Mouse (Mus musculus): Measurements from ENCODE around the gene Ptprz1. TPM values are rescaled to one million over a fixed set of nuclear protein-coding genes. Genes with fewer than 3 reads are reported as not detected.
A peak's percentile ranks its signal among the peaks of the same experiment; 100 is the strongest.

The Ptprz1 gene
- polyA plus RNA-seq, 1 experiment from 2014 or later: 35.0 TPM

GRCm38 (mm10) chr6:22922880-22923279, 47.6 kb downstream of the Ptprz1 start:
- peak; percentile 83 for ATAC-seq (ENCODE audit: low FRiP score, low read depth)
- Histone ChIP-seq H3K9ac (replicated peaks) (no peak overlapping the region), H3K4me2 (replicated peaks) (no peak overlapping the region), H3K9me3 (no peaks in the 10 kb centered on the region), H3K27me3 (no peaks in the 10 kb centered on the region), H3K36me3 (no peaks in the 10 kb centered on the region), H3K4me3 (no peak overlapping the region), H3K27ac (replicated peaks) (0 out of 2 replicates have a peak overlapping the region, but pooled peaks have one; percentile 1), H3K4me1 (peaks cover 12% of the 10 kb centered on the region)
- WGBS: 0% methylated on average over 1 of the region's 1 CpGs

GRCm38 (mm10) chr6:22932768-22933265, 57.5 kb downstream of the Ptprz1 start:
- Histone ChIP-seq H3K4me3 (no peak overlapping the region), H3K4me1 (peaks cover 12% of the 10 kb centered on the region), H3K36me3 (no peaks in the 10 kb centered on the region), H3K27ac (replicated peaks) (no peak overlapping the region), H3K9me3 (no peaks in the 10 kb centered on the region), H3K9ac (replicated peaks) (no peak overlapping the region), H3K4me2 (replicated peaks) (no peak overlapping the region), H3K27me3 (no peaks in the 10 kb centered on the region)
- 58% methylated on average over 2 of the region's 2 CpGs for WGBS
- ATAC-seq (ENCODE audit: low FRiP score, low read depth): no peak

GRCm38 (mm10) chr6:22937126-22937525, 61.8 kb downstream of the Ptprz1 start:
- ATAC-seq (ENCODE audit: low FRiP score, low read depth): no peak
- Histone ChIP-seq H3K27me3 (no peaks in the 10 kb centered on the region), H3K4me2 (replicated peaks) (no peak overlapping the region), H3K4me1 (peaks cover 21% of the 10 kb centered on the region), H3K4me3 (no peak overlapping the region), H3K9me3 (no peaks in the 10 kb centered on the region), H3K36me3 (no peaks in the 10 kb centered on the region), H3K27ac (replicated peaks) (no peak overlapping the region), H3K9ac (replicated peaks) (no peak overlapping the region)
- WGBS: 52% methylated on average over 4 of the region's 4 CpGs

- whole genome bisulfite sequencing: 62% methylated on average over 5 of the region's 5 CpGs
- Histone ChIP-seq H3K27ac (replicated peaks) (0 out of 2 replicates have a peak overlapping the region, but pooled peaks have one; percentile 25), H3K4me1 (peaks cover 21% of the 10 kb centered on the region), H3K27me3 (no peaks in the 10 kb centered on the region), H3K4me2 (replicated peaks) (no peak overlapping the region), H3K36me3 (no peaks in the 10 kb centered on the region), H3K4me3 (no peak overlapping the region), H3K9ac (replicated peaks) (no peak overlapping the region), H3K9me3 (no peaks in the 10 kb centered on the region)
- peak; percentile 35; the same call in 1 of the 2 replicates for ATAC-seq (ENCODE audit: low FRiP score, low read depth)
Measured at GRCm38 (mm10) chr6:22937526-22937925, 62.2 kb downstream of the Ptprz1 start.

- no peaks in the 10 kb centered on the region for H3K27me3 ChIP-seq
- H3K27ac ChIP-seq (replicated peaks): no peak overlapping the region
- H3K9me3 ChIP-seq: no peaks in the 10 kb centered on the region
- no peak overlapping the region for H3K4me2 ChIP-seq (replicated peaks)
- no peak for ATAC-seq (ENCODE audit: low FRiP score, low read depth)
- 97% methylated on average over 3 of the region's 3 CpGs for WGBS
- no peak overlapping the region for H3K9ac ChIP-seq (replicated peaks)
- H3K4me1 ChIP-seq: peaks cover 4% of the 10 kb centered on the region; the same call in 1 of the 2 replicates
- H3K36me3 ChIP-seq: no peaks in the 10 kb centered on the region
- H3K4me3 ChIP-seq: no peak overlapping the region
Measured at GRCm38 (mm10) chr6:22944191-22944590, 68.9 kb downstream of the Ptprz1 start.

- 87% methylated on average over 3 of the region's 3 CpGs for WGBS
- H3K27ac ChIP-seq (replicated peaks): no peak overlapping the region
- no peak for ATAC-seq (ENCODE audit: low FRiP score, low read depth)
- H3K4me2 ChIP-seq (replicated peaks): no peak overlapping the region
- no peaks in the 10 kb centered on the region for H3K9me3 ChIP-seq
- H3K27me3 ChIP-seq: no peaks in the 10 kb centered on the region; the same call in 1 of the 2 replicates
- no peaks in the 10 kb centered on the region for H3K4me1 ChIP-seq
- peaks cover 8% of the 10 kb centered on the region; the same call in 1 of the 2 replicates for H3K36me3 ChIP-seq
- no peak overlapping the region for H3K4me3 ChIP-seq
- no peak overlapping the region for H3K9ac ChIP-seq (replicated peaks)
Measured at GRCm38 (mm10) chr6:22963374-22963773, 88.1 kb downstream of the Ptprz1 start.

- 0 out of 2 replicates have a peak, but pooled peaks have one; percentile 38 for ATAC-seq (ENCODE audit: low FRiP score, low read depth)
- Histone ChIP-seq H3K27ac (replicated peaks) (no peak overlapping the region), H3K36me3 (peaks cover 8% of the 10 kb centered on the region; the same call in 1 of the 2 replicates), H3K4me3 (no peak overlapping the region), H3K27me3 (no peaks in the 10 kb centered on the region), H3K9ac (replicated peaks) (no peak overlapping the region), H3K9me3 (no peaks in the 10 kb centered on the region), H3K4me1 (no peaks in the 10 kb centered on the region), H3K4me2 (replicated peaks) (no peak overlapping the region)
- WGBS: 58% methylated on average over 2 of the region's 2 CpGs
Measured at GRCm38 (mm10) chr6:22968073-22968472, 92.8 kb downstream of the Ptprz1 start.

- H3K9ac ChIP-seq (replicated peaks): no peak overlapping the region
- peaks cover 9% of the 10 kb centered on the region for H3K4me1 ChIP-seq
- peaks cover 8% of the 10 kb centered on the region for H3K9me3 ChIP-seq
- no peak overlapping the region for H3K4me3 ChIP-seq
- peak overlapping the region; percentile 41 for H3K4me2 ChIP-seq (replicated peaks)
- peak; percentile 80 for ATAC-seq (ENCODE audit: low FRiP score, low read depth)
- no peak overlapping the region for H3K27ac ChIP-seq (replicated peaks)
- H3K27me3 ChIP-seq: no peaks in the 10 kb centered on the region
- whole genome bisulfite sequencing: 4% methylated on average over 9 of the region's 9 CpGs
- peaks cover 18% of the 10 kb centered on the region for H3K36me3 ChIP-seq
Measured at GRCm38 (mm10) chr6:22983769-22984519, 108.6 kb downstream of the Ptprz1 start.

- peak; percentile 91 for ATAC-seq (ENCODE audit: low FRiP score, low read depth)
- no peak overlapping the region for H3K27ac ChIP-seq (replicated peaks)
- 2% methylated on average over 5 of the region's 5 CpGs for WGBS
- H3K4me1 ChIP-seq: peaks cover 9% of the 10 kb centered on the region
- H3K27me3 ChIP-seq: no peaks in the 10 kb centered on the region
- peaks cover 8% of the 10 kb centered on the region for H3K9me3 ChIP-seq
- H3K4me2 ChIP-seq (replicated peaks): peak overlapping the region; percentile 41
- H3K4me3 ChIP-seq: no peak overlapping the region
- H3K9ac ChIP-seq (replicated peaks): no peak overlapping the region
- H3K36me3 ChIP-seq: peaks cover 11% of the 10 kb centered on the region
Measured at GRCm38 (mm10) chr6:22984520-22985154, 109.3 kb downstream of the Ptprz1 start.

- WGBS: 32% methylated on average over 3 of the region's 3 CpGs
- no peak overlapping the region for H3K27ac ChIP-seq (replicated peaks)
- no peaks in the 10 kb centered on the region for H3K4me1 ChIP-seq
- H3K27me3 ChIP-seq: no peaks in the 10 kb centered on the region
- no peak for ATAC-seq (ENCODE audit: low FRiP score, low read depth)
- H3K9ac ChIP-seq (replicated peaks): no peak overlapping the region
- no peaks in the 10 kb centered on the region for H3K9me3 ChIP-seq
- H3K4me3 ChIP-seq: no peak overlapping the region
- no peak overlapping the region for H3K4me2 ChIP-seq (replicated peaks)
- peaks cover 14% of the 10 kb centered on the region for H3K36me3 ChIP-seq
Measured at GRCm38 (mm10) chr6:23003152-23003551, 127.8 kb downstream of the Ptprz1 start.

GRCm38 (mm10) chr6:23014988-23015613, 139.8 kb downstream of the Ptprz1 start:
- ATAC-seq (ENCODE audit: low FRiP score, low read depth): no peak
- no peaks in the 10 kb centered on the region for H3K9me3 ChIP-seq
- 61% methylated on average over 4 of the region's 4 CpGs for WGBS
- no peak overlapping the region for H3K4me3 ChIP-seq
- H3K4me2 ChIP-seq (replicated peaks): no peak overlapping the region
- H3K4me1 ChIP-seq: 0 out of 2 replicates have a peak, but pooled peaks cover 2% of the 10 kb centered on the region
- no peaks in the 10 kb centered on the region for H3K27me3 ChIP-seq
- H3K27ac ChIP-seq (replicated peaks): no peak overlapping the region
- no peak overlapping the region for H3K9ac ChIP-seq (replicated peaks)
- peaks cover 4% of the 10 kb centered on the region; the same call in 1 of the 2 replicates for H3K36me3 ChIP-seq

GRCm38 (mm10) chr6:23028251-23028650, 152.9 kb downstream of the Ptprz1 start:
- ATAC-seq (ENCODE audit: low FRiP score, low read depth): no peak
- no peak overlapping the region for H3K4me3 ChIP-seq
- no peaks in the 10 kb centered on the region for H3K4me1 ChIP-seq
- no peaks in the 10 kb centered on the region for H3K27me3 ChIP-seq
- H3K4me2 ChIP-seq (replicated peaks): no peak overlapping the region
- H3K9ac ChIP-seq (replicated peaks): no peak overlapping the region
- no peak overlapping the region for H3K27ac ChIP-seq (replicated peaks)
- H3K36me3 ChIP-seq: peaks cover 5% of the 10 kb centered on the region
- 85% methylated on average over 1 of the region's 1 CpGs for WGBS
- no peaks in the 10 kb centered on the region for H3K9me3 ChIP-seq

Data from midbrain, embryonic 12.5 days (tissue).